Mouse (Mus musculus): ENCODE data around the gene Sbno2.

Sbno2 gene

GRCm38 (mm10) chr10:80091527-80091926 lies 13.8 kb downstream of the Sbno2 start:
- DNase-seq (ENCODE audit: low spot score), result no peak

GRCm38 (mm10) chr10:80089146-80089545 lies 16.2 kb downstream of the Sbno2 start:
- DNase-seq (ENCODE audit: low spot score), result no peak

GRCm38 (mm10) chr10:80087483-80087882 lies 17.9 kb downstream of the Sbno2 start:
- no peak for DNase-seq (ENCODE audit: low spot score)

- no peak for DNase-seq (ENCODE audit: low spot score)
Measured at GRCm38 (mm10) chr10:80086847-80087246, 18.5 kb downstream of the Sbno2 start.

- no peak for DNase-seq (ENCODE audit: low spot score)
Measured at GRCm38 (mm10) chr10:80084817-80085487, 20.4 kb downstream of the Sbno2 start.

- DNase-seq (ENCODE audit: low spot score), result no peak
Measured at GRCm38 (mm10) chr10:80081075-80081474, 24.3 kb downstream of the Sbno2 start.

GRCm38 (mm10) chr10:80080396-80081070 lies 24.8 kb downstream of the Sbno2 start:
- DNase-seq (ENCODE audit: low spot score), result no peak

GRCm38 (mm10) chr10:80078366-80078765 lies 27.0 kb downstream of the Sbno2 start:
- no peak for DNase-seq (ENCODE audit: low spot score)

GRCm38 (mm10) chr10:80077312-80077711 lies 28.1 kb downstream of the Sbno2 start:
- DNase-seq (ENCODE audit: low spot score), result no peak

- DNase-seq (ENCODE audit: low spot score), result no peak
Measured at GRCm38 (mm10) chr10:80076386-80076785, 29.0 kb downstream of the Sbno2 start.

GRCm38 (mm10) chr10:80075924-80076323 lies 29.4 kb downstream of the Sbno2 start:
- no peak for DNase-seq (ENCODE audit: low spot score)

GRCm38 (mm10) chr10:80074813-80075601 lies 30.4 kb downstream of the Sbno2 start:
- DNase-seq (ENCODE audit: low spot score), result peak; percentile 58

GRCm38 (mm10) chr10:80072623-80073489 lies 32.5 kb downstream of the Sbno2 start:
- DNase-seq (ENCODE audit: low spot score), result no peak

GRCm38 (mm10) chr10:80071516-80071900 lies 33.9 kb downstream of the Sbno2 start:
- no peak for DNase-seq (ENCODE audit: low spot score)

- DNase-seq (ENCODE audit: low spot score), result peak; percentile 75
Measured at GRCm38 (mm10) chr10:80070837-80071515, 34.4 kb downstream of the Sbno2 start.

GRCm38 (mm10) chr10:80069948-80070450 lies 35.4 kb downstream of the Sbno2 start:
- DNase-seq (ENCODE audit: low spot score), result no peak

- DNase-seq (ENCODE audit: low spot score), result no peak
Measured at GRCm38 (mm10) chr10:80069251-80069650, 36.1 kb downstream of the Sbno2 start.

GRCm38 (mm10) chr10:80063877-80064650 lies 41.3 kb downstream of the Sbno2 start:
- no peak for DNase-seq (ENCODE audit: low spot score)

GRCm38 (mm10) chr10:80063104-80063503 lies 42.3 kb downstream of the Sbno2 start:
- no peak for DNase-seq (ENCODE audit: low spot score)

GRCm38 (mm10) chr10:80057683-80058326 lies 47.6 kb downstream of the Sbno2 start:
- DNase-seq (ENCODE audit: low spot score), result no peak

Data from urinary bladder, postnatal 25 days (tissue).